Mouse (Mus musculus) C2C12 (cell line): ENCODE results near the gene Pgm5. TPM values are rescaled to one million over a fixed set of nuclear protein-coding genes. Genes with fewer than 3 reads are reported as not detected.
A peak's percentile ranks its signal among the peaks of the same experiment; 100 is the strongest.

Experiments
- H3K27me3 ChIP-seq: one replicate; pipeline ENCODE4 v1.6.1; 2011; ENCODE audit not compliant: control insufficient read depth, insufficient read depth, insufficient read length
- H3K36me3 ChIP-seq: one replicate; pipeline ENCODE4 v1.6.1; 2011; ENCODE audit not compliant: control insufficient read depth, insufficient read depth
- H3K4me3 ChIP-seq: one replicate; pipeline ENCODE4 v1.5.1; 2011; ENCODE audit warnings: mild to moderate bottlenecking, control low read depth; ENCODE audit not compliant: poor library complexity, insufficient read depth, severe bottlenecking
- H3K79me2 ChIP-seq: one replicate; pipeline ENCODE4 v1.6.1; 2011; ENCODE audit not compliant: control insufficient read depth, insufficient read depth
- H3K79me3 ChIP-seq: one replicate; pipeline ENCODE4 v1.6.1; 2011; ENCODE audit warnings: low read depth, control low read depth
- H3ac ChIP-seq: one replicate; pipeline ENCODE3; 2011; ENCODE audit warnings: low read depth; ENCODE audit not compliant: control insufficient read depth, insufficient read length
- CEBPB ChIP-seq: IDR thresholded peaks from one replicate; pipeline ENCODE4 v1.6.1; 2011; ENCODE audit warnings: low read depth, mild to moderate bottlenecking, control low read depth, moderate library complexity
- CTCF ChIP-seq: IDR thresholded peaks from one replicate; pipeline ENCODE4 v1.5.1; 2011; ENCODE audit not compliant: control insufficient read depth, insufficient read depth, insufficient read length
- FOSL1 ChIP-seq: IDR thresholded peaks from one replicate; pipeline ENCODE4 v1.8.0; 2011; ENCODE audit warnings: mild to moderate bottlenecking, low read length; ENCODE audit not compliant: poor library complexity, insufficient read depth, severe bottlenecking
- MAX ChIP-seq: IDR thresholded peaks from one replicate; pipeline ENCODE4 v1.6.1; 2011; ENCODE audit warnings: mild to moderate bottlenecking, control low read depth
- MYOD1 ChIP-seq: IDR thresholded peaks from one replicate; pipeline ENCODE4 v1.6.1; 2011; ENCODE audit warnings: low read depth; ENCODE audit not compliant: control insufficient read depth, insufficient read length
- MYOG ChIP-seq: IDR thresholded peaks from one replicate; pipeline ENCODE4 v1.6.1; 2011; ENCODE audit not compliant: control insufficient read depth, insufficient read length; ENCODE audit errors: extremely low read depth
- USF1 ChIP-seq: IDR thresholded peaks from one replicate; pipeline ENCODE4 v1.6.1; 2011; ENCODE audit warnings: low read depth, mild to moderate bottlenecking, control low read depth, moderate library complexity
- polyA plus RNA-seq: library from polyadenylated mRNA; unstranded; fragments of >200 nt; fragmentation: generic; extraction: Trizol; gene quantifications from one replicate; pipeline ENCODE4 v1.2.1, GENCODE M21; 2012; ENCODE audit warnings: missing spikeins

Pgm5 gene
- polyA plus RNA-seq, 1 experiment, result 0.05 TPM

- no peaks in the 10 kb centered on the region for H3K79me3 ChIP-seq
- TF ChIP-seq USF1 (no peak), MYOD1 (no peak), MYOG (no peak), CEBPB (no peak), MAX (no peak), CTCF (no peak), FOSL1 (no peak)
- H3K36me3 ChIP-seq, result no peaks in the 10 kb centered on the region
- H3K79me2 ChIP-seq, result no peaks in the 10 kb centered on the region
- no peak overlapping the region for H3ac ChIP-seq
- H3K4me3 ChIP-seq, result no peak overlapping the region
- H3K27me3 ChIP-seq, result no peaks in the 10 kb centered on the region
Observed at GRCm38 (mm10) chr19:24735484-24736128, 126.0 kb downstream of the Pgm5 start.

- Histone ChIP-seq H3K36me3 (no peaks in the 10 kb centered on the region), H3K79me2 (no peaks in the 10 kb centered on the region), H3K27me3 (no peaks in the 10 kb centered on the region), H3K4me3 (no peak overlapping the region), H3ac (no peak overlapping the region), H3K79me3 (no peaks in the 10 kb centered on the region)
- peak; percentile 42 for TF ChIP-seq MYOD1
- TF ChIP-seq CTCF, result no peak
- TF ChIP-seq CEBPB, result no peak
- TF ChIP-seq MYOG, result no peak
- TF ChIP-seq FOSL1, result no peak
Observed at GRCm38 (mm10) chr19:24730661-24731060, 131.0 kb downstream of the Pgm5 start.

- Histone ChIP-seq H3K4me3 (no peak overlapping the region), H3K79me3 (no peaks in the 10 kb centered on the region), H3ac (no peak overlapping the region), H3K79me2 (no peaks in the 10 kb centered on the region), H3K36me3 (no peaks in the 10 kb centered on the region), H3K27me3 (no peaks in the 10 kb centered on the region)
- no peak for TF ChIP-seq MAX
- TF ChIP-seq CEBPB, result no peak
- no peak for TF ChIP-seq USF1
Observed at GRCm38 (mm10) chr19:24724362-24724761, 137.3 kb downstream of the Pgm5 start.

- no peaks in the 10 kb centered on the region for H3K79me3 ChIP-seq
- H3K36me3 ChIP-seq, result no peaks in the 10 kb centered on the region
Observed at GRCm38 (mm10) chr19:24720448-24720847, 141.2 kb downstream of the Pgm5 start.

GRCm38 (mm10) chr19:24719504-24719903, 142.2 kb downstream of the Pgm5 start:
- TF ChIP-seq FOSL1 (no peak), MYOD1 (no peak), CTCF (no peak), CEBPB (no peak), MAX (no peak), MYOG (no peak), USF1 (no peak)
- H3K27me3 ChIP-seq, result no peaks in the 10 kb centered on the region
- no peaks in the 10 kb centered on the region for H3K36me3 ChIP-seq
- H3K79me3 ChIP-seq, result no peaks in the 10 kb centered on the region
- no peaks in the 10 kb centered on the region for H3K79me2 ChIP-seq
- H3ac ChIP-seq, result no peak overlapping the region
- H3K4me3 ChIP-seq, result no peak overlapping the region

More at GRCm38 (mm10) chr19:24720448-24720847, 141.2 kb downstream of the Pgm5 start:
- no peak overlapping the region for H3K4me3 ChIP-seq
- H3K79me2 ChIP-seq, result no peaks in the 10 kb centered on the region
- no peak overlapping the region for H3ac ChIP-seq
- no peaks in the 10 kb centered on the region for H3K27me3 ChIP-seq
- peak; percentile 76 for TF ChIP-seq FOSL1
- TF ChIP-seq USF1, result peak; percentile 79
- no peak for TF ChIP-seq MYOG

GRCm38 (mm10) chr19:24718021-24718420, 143.6 kb downstream of the Pgm5 start:
- H3K27me3 ChIP-seq, result no peaks in the 10 kb centered on the region
- TF ChIP-seq MAX (no peak), CEBPB (no peak), CTCF (no peak), FOSL1 (no peak), MYOG (no peak), MYOD1 (no peak), USF1 (no peak)
- no peaks in the 10 kb centered on the region for H3K79me3 ChIP-seq
- H3K4me3 ChIP-seq, result no peak overlapping the region
- no peaks in the 10 kb centered on the region for H3K36me3 ChIP-seq
- no peak overlapping the region for H3ac ChIP-seq
- H3K79me2 ChIP-seq, result no peaks in the 10 kb centered on the region
